Mouse (Mus musculus): ENCODE data around the gene Fut2.

- TF ChIP-seq POLR2A (IDR thresholded peaks at IDR 0.05; ENCODE audit: low read depth, low read length) (no peak), CTCF (IDR thresholded peaks at IDR 0.05; ENCODE audit: extremely low read depth, insufficient read depth, insufficient read length, insufficient replicate concordance) (no peak)
Measured at GRCm38 (mm10) chr7:45634946-45635681, 31.1 kb downstream of the Fut2 start.

Data from spleen, adult 2 months (tissue).